Mouse (Mus musculus) spleen, adult 2 months (tissue): ENCODE results near the gene Nos2.

ENCODE experiments used
- CTCF ChIP-seq: fragments of 200-500 bp; IDR thresholded peaks from 2 replicates; pipeline ENCODE4 v1.5.1; 2011; ENCODE audit warnings: mild to moderate bottlenecking, inconsistent platforms; ENCODE audit not compliant: insufficient read depth, insufficient read length, insufficient replicate concordance; ENCODE audit errors: extremely low read depth
- POLR2A ChIP-seq: fragments of 200-500 bp; IDR thresholded peaks from 2 replicates; pipeline ENCODE4 v1.6.1; 2011; ENCODE audit warnings: low read depth, low read length, inconsistent platforms

DNA sequence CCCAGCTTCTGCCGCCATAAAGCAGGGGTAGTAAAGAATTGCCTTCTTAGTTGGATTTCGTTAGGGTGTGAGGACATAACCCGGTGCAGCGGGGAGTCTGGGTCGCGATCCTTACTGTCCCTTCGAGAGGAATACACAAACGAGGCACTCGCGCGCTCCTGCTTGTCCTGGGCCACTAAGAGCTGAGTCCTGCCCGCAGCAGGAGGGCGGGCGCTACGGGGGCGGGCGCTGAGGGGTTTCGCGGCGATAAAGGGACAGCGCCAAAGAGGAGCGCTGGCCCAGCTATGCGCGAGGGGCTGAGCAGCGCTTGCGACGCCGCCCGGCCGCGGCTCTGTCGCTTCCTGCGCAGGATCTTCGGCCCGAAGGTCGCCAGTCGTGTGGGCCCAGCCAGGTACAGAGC is 4.3 kb downstream of the Nos2 start:
- TF ChIP-seq POLR2A (no peak), CTCF (no peak)
